Mouse (Mus musculus) ES-E14 (cell line): ENCODE data around the gene Sema6d.

Experiments used
- CHD2 ChIP-seq: IDR thresholded peaks from 2 replicates; pipeline ENCODE4 v1.6.1; 2014; ENCODE audit warnings: mild to moderate bottlenecking, low read depth, low read length, inconsistent platforms
- MAFK ChIP-seq: IDR thresholded peaks from 2 replicates; pipeline ENCODE4 v1.6.1; 2014; ENCODE audit warnings: mild to moderate bottlenecking, low read depth, low read length, inconsistent platforms; ENCODE audit not compliant: insufficient read depth
- ZC3H11A ChIP-seq: IDR thresholded peaks from 2 replicates; pipeline ENCODE4 v1.6.1; 2012; ENCODE audit warnings: low read depth, mild to moderate bottlenecking, inconsistent platforms, low read length, borderline replicate concordance
- ZNF384 ChIP-seq: IDR thresholded peaks from 2 replicates; pipeline ENCODE4 v1.6.1; 2012; ENCODE audit warnings: low read depth, low read length, inconsistent platforms

GRCm38 (mm10) chr2:124324107-124324724 is 234.4 kb downstream of the Sema6d start:
- TF ChIP-seq MAFK (no peak), ZNF384 (no peak), ZC3H11A (no peak), CHD2 (no peak)
